Mouse (Mus musculus) monocyte, adult 5-6 weeks (primary cell): Measurements from ENCODE around the gene Pdha1. TPM values are rescaled to one million over a fixed set of nuclear protein-coding genes. Genes with fewer than 3 reads are reported as not detected.
A peak's percentile ranks its signal among the peaks of the same experiment; 100 is the strongest.

Experiments used
- ATAC-seq: fragments of 153-309, 156-312 bp; replicated peaks from 2 replicates; pipeline ENCODE4 v1.8.0; 2017; ENCODE audit warnings: mild to moderate bottlenecking; ENCODE audit not compliant: low TSS enrichment, insufficient number of reproducible peaks, severe bottlenecking, poor library complexity, low FRiP score
- total RNA-seq: library from RNA; stranded (forward); fragments of 200-1000, 200-491, 200-594 nt; gene quantifications from 3 replicates; pipeline ENCODE4 v1.2.3, GENCODE M21; 2017

Gene Pdha1
- total RNA-seq, result 171 to 244 TPM (median 237 TPM) in 3 replicates

GRCm38 (mm10) chrX:160137861-160138717 lies at the start of gene Pdha1:
TSS of gene Pdha1 (minus strand) at chrX:160138413.
- peak; percentile 96 for ATAC-seq

DNA sequence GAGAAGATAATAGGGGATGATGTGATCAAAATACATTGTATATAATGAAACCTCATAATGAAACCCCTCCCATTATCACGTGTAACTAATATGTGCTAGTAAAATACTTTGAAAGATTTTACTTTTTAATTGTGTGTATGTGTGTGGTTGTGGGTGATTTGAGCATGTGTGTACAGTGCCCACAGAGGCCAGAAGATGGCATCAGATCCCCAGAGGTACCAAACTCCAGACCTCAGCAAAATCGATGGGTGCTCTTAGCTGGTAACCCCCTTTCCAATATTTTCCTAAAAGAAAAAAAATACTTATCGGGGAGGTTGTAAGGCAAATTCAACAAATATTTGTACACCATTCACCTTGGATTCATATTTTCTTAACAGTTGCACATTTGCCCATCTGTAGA lies 40.8 kb upstream of the Pdha1 start:
- no peak for ATAC-seq

GRCm38 (mm10) chrX:160170150-160170549 lies 31.9 kb upstream of the Pdha1 start:
- ATAC-seq, result no peak

DNA sequence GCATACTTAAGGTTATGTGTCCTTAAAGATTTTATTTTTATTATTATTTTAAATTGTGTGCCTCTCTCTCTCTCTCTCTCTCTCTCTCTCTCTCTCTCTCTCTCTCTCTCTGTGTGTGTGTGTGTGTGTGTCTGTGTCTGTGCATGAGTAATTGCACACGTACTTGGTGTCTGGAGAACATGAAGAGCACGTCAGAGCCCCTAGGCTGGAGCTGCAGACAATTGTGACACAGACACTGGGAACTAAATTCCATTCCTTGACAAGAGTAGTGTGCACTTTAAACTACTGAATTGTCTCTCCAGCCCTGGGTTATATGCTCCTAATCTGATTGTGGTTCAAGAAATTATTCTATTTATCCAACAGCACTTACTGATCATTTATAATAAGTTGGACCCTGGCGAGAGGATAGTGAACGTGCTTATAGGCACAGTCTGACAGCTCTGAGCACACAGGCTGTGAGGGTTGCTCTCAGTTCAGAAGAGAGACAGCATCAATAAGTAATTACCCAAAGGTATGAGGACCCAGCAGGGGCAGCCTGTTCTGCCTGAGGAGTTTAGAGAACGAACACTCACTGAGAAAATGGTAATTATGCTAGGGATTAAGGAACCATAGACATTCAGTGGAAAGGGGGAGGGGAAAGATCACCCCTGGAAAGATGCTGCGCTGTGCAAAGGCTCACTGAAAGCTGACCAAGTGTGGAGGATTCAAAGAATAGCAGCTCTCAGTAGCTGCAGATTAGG lies 28.2 kb upstream of the Pdha1 start:
- ATAC-seq, result no peak

GRCm38 (mm10) chrX:160164259-160164658 lies 26.0 kb upstream of the Pdha1 start:
- ATAC-seq, result no peak

DNA sequence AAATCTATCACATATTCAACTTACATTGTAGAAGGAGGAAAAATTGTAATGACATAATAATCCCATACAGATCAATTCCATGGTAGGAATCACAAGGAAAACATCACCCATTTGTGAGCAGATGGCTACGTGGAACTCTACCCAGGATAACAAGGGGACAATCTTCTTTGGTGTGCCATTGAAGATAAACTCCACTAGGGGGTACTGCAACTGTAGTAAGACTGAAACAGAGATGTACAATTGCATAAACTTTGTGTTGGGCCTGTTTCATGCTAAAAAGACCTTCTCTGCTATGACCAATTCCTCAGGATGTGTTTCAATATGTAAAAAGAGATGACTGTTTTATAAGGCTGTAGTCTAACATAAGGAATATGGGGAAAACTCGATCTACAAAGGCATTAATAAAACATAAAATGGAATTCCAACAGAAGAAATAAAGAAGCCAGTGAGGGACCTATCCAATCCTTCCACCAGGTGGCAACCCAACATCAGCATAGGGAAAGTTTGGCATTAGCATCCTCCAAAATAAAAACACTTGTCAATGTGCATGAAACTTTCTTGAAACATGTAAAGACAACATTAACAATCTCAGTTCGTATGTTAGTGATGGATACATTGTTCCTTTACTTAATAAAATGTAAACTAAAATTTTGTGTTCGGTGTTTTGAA lies 15.1 kb upstream of the Pdha1 start:
- no peak for ATAC-seq

GRCm38 (mm10) chrX:160148859-160149258 lies 10.6 kb upstream of the Pdha1 start:
- ATAC-seq, result no peak

- ATAC-seq, result no peak
These were observed 9.2 kb upstream of the Pdha1 start for GRCm38 (mm10) chrX:160147406-160147805.

- no peak for ATAC-seq
These were observed 8.6 kb upstream of the Pdha1 start for GRCm38 (mm10) chrX:160146806-160147205.

- ATAC-seq, result no peak
These were observed 894 bp downstream of the Pdha1 start for GRCm38 (mm10) chrX:160137177-160137860.

- no peak for ATAC-seq
These were observed 2.1 kb downstream of the Pdha1 start for GRCm38 (mm10) chrX:160136153-160136552.

GRCm38 (mm10) chrX:160135719-160136118 lies 2.5 kb downstream of the Pdha1 start:
- ATAC-seq, result no peak

DNA sequence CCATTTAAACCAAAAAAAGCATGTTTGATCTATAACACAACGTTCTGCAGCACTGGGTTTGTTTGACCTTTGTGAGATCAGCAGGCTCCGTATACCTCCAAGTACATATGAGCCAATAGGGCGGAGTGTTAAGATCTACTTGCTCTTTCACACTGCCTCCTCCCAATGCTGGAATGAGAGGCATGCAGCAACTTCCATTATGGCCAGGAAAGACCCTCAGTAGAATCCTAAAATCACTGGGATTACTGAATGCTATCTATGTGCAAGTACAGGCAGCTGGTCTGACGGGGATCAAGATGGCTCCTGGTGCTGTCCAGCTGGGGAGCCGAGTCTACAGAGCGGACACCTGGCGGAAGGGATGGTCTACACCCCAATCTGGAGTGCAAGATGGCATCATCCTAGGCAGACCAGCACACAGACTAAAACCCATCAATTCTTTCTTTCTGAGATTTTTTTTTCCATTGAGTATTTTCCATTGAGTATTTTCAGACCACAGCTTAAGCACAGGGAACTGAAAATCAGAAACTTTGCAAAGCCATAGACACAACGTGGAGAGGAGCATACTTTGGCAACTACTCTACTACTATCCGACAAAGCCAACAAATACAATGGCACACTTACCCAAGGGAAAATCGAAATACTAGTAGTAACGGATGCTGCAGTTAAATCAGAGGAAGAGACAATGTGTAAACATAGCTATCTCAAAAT lies 3.9 kb downstream of the Pdha1 start:
- ATAC-seq, result no peak

DNA sequence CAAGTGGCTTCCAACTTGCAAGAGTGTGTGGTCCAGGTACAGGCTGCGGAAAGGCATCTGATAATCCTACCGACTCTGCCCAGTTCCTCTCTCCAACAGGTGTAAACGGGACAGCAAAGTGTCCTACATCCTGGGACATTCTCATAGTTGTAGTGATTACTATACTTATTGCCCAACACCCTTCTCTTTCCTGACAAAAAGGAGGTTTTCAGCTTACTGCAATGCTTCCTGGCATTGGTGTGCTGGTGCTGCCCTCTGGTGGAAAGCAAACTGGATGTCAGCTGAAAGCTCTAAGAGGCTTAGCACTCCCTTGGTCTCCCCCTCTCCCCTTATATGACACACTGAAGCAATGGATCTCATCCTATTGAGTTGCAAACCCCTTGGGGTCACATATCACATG lies 21.6 kb downstream of the Pdha1 start:
- ATAC-seq, result peak; percentile 66

- ATAC-seq, result peak; percentile 62
These were observed 22.1 kb downstream of the Pdha1 start for GRCm38 (mm10) chrX:160116074-160116473.

- ATAC-seq, result no peak
These were observed 24.4 kb downstream of the Pdha1 start for GRCm38 (mm10) chrX:160113777-160114176.

GRCm38 (mm10) chrX:160107817-160108216 lies 30.4 kb downstream of the Pdha1 start:
- no peak for ATAC-seq

DNA sequence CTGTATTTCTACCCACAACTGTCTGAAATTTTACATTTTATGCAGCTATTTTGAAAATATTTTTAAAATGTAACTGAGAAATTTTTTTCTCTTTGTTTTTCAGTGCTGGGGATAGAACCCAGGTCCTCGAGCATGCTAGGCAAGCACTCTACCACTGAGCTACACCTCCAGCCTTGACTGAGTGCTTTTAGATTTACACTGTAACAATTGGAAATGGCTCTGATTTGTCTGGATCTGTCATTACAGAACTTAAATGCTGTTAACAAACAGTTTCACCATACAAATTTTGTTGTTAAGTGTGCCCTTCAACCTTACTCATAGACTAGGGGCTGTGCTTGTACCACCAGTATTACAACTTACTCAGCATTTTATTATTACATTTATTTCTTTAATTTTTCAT lies 46.2 kb downstream of the Pdha1 start:
- ATAC-seq, result no peak
